14 mouse cellular contexts compared by ENCODE assay signal in genomic region chr5:31627117-31627516, GRCm38 (mm10). TPM values are rescaled to one million over a fixed set of nuclear protein-coding genes. Genes with fewer than 3 reads are reported as not detected.
DNase-seq lines count a peak whose midpoint lies in the region; ATAC-seq and TF ChIP-seq lines count a peak whose summit lies in the region.
"Had no signal": no experiment of that assay in that cellular context is flagged by ENCODE, and none has a peak within 500 bp of the region (broad histone marks: within the 10 kb centered on the region; RNA-seq: fewer than 3 reads in every experiment).

No protein-coding gene starts in this region.

- TF ChIP-seq CTCF in stomach, postnatal 0 days (IDR thresholded peaks at IDR 0.05; ENCODE audit: low read depth), result no peak

- no peak overlapping the region for H3K27ac ChIP-seq in stomach, embryonic 16.5 days (ENCODE audit: low read length)
- H3K27ac ChIP-seq in stomach, postnatal 0 days (replicated peaks), result no peak overlapping the region
- peak overlapping the region; percentile 78 for H3K27ac ChIP-seq in heart, embryonic 15.5 days
- H3K27ac ChIP-seq: forebrain, embryonic 15.5 days; hindbrain, embryonic 12.5 days; midbrain, embryonic 10.5 days had no signal

- no peaks in the 10 kb centered on the region for H3K27me3 ChIP-seq in stomach, embryonic 16.5 days (ENCODE audit: control insufficient read depth, insufficient read depth, low read length)
- H3K27me3 ChIP-seq in stomach, postnatal 0 days (ENCODE audit: control insufficient read depth, insufficient read depth, low read length), result no peaks in the 10 kb centered on the region
- no peaks in the 10 kb centered on the region for H3K27me3 ChIP-seq in heart, embryonic 15.5 days
- H3K27me3 ChIP-seq: forebrain, embryonic 15.5 days; hindbrain, embryonic 12.5 days had no signal

- peak; percentile 94 for DNase-seq in heart, adult 11 months
- no peak for DNase-seq in heart, postnatal 25 days (ENCODE audit: low spot score)
- DNase-seq in stomach, postnatal 0 days (ENCODE audit: low spot score), result no peak
- DNase-seq in thymus, postnatal 10 days (ENCODE audit: low spot score in 2 of 2), result no peak
- no peak for DNase-seq in MN1 (ENCODE audit: low spot score)
- no peak for DNase-seq in spleen, postnatal 4 days (ENCODE audit: low spot score in 2 of 2)
- DNase-seq: cerebellum, adult 11-12 months had no signal

- intact Hi-C loops in heart, postnatal 25 days (cut with DNase I), result no loop called here

- H3K4me1 ChIP-seq in stomach, embryonic 16.5 days (ENCODE audit: control insufficient read depth, insufficient read depth, low read length), result no peaks in the 10 kb centered on the region
- no peaks in the 10 kb centered on the region; the same call in 1 of the 2 replicates for H3K4me1 ChIP-seq in stomach, postnatal 0 days (replicated peaks; ENCODE audit: control insufficient read depth, insufficient read depth)
- H3K4me1 ChIP-seq in heart, embryonic 15.5 days (replicated peaks), result peaks cover 41% of the 10 kb centered on the region
- H3K4me1 ChIP-seq: forebrain, embryonic 15.5 days had no signal

- no peak overlapping the region for H3K9ac ChIP-seq in stomach, embryonic 16.5 days (ENCODE audit: low read length)
- H3K9ac ChIP-seq in stomach, postnatal 0 days (ENCODE audit: low read length), result no peak overlapping the region
- H3K9ac ChIP-seq in heart, embryonic 15.5 days, result no peak overlapping the region
- H3K9ac ChIP-seq: forebrain, embryonic 15.5 days; hindbrain, embryonic 12.5 days had no signal

- no peak overlapping the region for H3K4me2 ChIP-seq in stomach, embryonic 16.5 days (ENCODE audit: low read depth, low read length)
- H3K4me2 ChIP-seq in stomach, postnatal 0 days (replicated peaks; ENCODE audit: low read depth), result no peak overlapping the region
- H3K4me2 ChIP-seq in heart, embryonic 15.5 days, result no peak overlapping the region
- H3K4me2 ChIP-seq: forebrain, embryonic 15.5 days; hindbrain, embryonic 12.5 days; liver, embryonic 11.5 days had no signal

- H3K4me3 ChIP-seq in stomach, embryonic 16.5 days (replicated peaks; ENCODE audit: low read length), result no peak overlapping the region
- H3K4me3 ChIP-seq in stomach, postnatal 0 days (ENCODE audit: low read depth, low read length), result no peak overlapping the region
- no peak overlapping the region for H3K4me3 ChIP-seq in heart, embryonic 15.5 days
- H3K4me3 ChIP-seq: forebrain, embryonic 15.5 days; hindbrain, embryonic 12.5 days; midbrain, embryonic 10.5 days had no signal

- 0 out of 2 replicates have a peak, but pooled peaks have one; percentile 19 for ATAC-seq in stomach, embryonic 16.5 days (ENCODE audit: insufficient read depth, low FRiP score)
- no peak for ATAC-seq in stomach, postnatal 0 days (ENCODE audit: low FRiP score, low TSS enrichment)
- 0 out of 2 replicates have a peak, but pooled peaks have one; percentile 40 for ATAC-seq in heart, embryonic 15.5 days (replicated peaks; ENCODE audit: insufficient number of reproducible peaks, insufficient read depth, low FRiP score, low read depth)
- ATAC-seq: forebrain, embryonic 15.5 days; intestine, embryonic 16.5 days had no signal

- TF ChIP-seq EP300 in stomach, postnatal 0 days (optimal IDR thresholded peaks at IDR 0.05), result no peak

- no peaks in the 10 kb centered on the region for H3K36me3 ChIP-seq in stomach, embryonic 16.5 days (ENCODE audit: control insufficient read depth, insufficient read depth, low read length)
- H3K36me3 ChIP-seq in stomach, postnatal 0 days (ENCODE audit: control insufficient read depth, insufficient read depth, low read length), result peaks cover 3% of the 10 kb centered on the region; the same call in 1 of the 2 replicates
- no peaks in the 10 kb centered on the region; the same call in 1 of the 2 replicates for H3K36me3 ChIP-seq in heart, embryonic 15.5 days

- no peaks in the 10 kb centered on the region for H3K9me3 ChIP-seq in stomach, embryonic 16.5 days (replicated peaks; ENCODE audit: control insufficient read depth, low read length)
- H3K9me3 ChIP-seq in stomach, postnatal 0 days (ENCODE audit: control insufficient read depth, low read length), result no peaks in the 10 kb centered on the region
- H3K9me3 ChIP-seq in heart, embryonic 15.5 days (replicated peaks), result no peaks in the 10 kb centered on the region
- H3K9me3 ChIP-seq: forebrain, embryonic 15.5 days; hindbrain, embryonic 12.5 days; midbrain, embryonic 10.5 days had no signal

- WGBS in stomach, embryonic 16.5 days, result 25% methylated on average over 3 of the region's 3 CpGs
- 28% methylated on average over 3 of the region's 3 CpGs for WGBS in stomach, postnatal 0 days
- 33% methylated on average over 3 of the region's 3 CpGs for WGBS in heart, embryonic 15.5 days

RNA-seq across cellular contexts. Expression of gene Mrpl33, which starts 30.4 kb away (rescaled TPM):
- 100 to 1,000 TPM; 312 to 319 TPM for total RNA-seq in heart, postnatal 25 days (2021)
- polyA plus RNA-seq in stomach, embryonic 16.5 days (2015; fragmentation: Nextera tagmentation; extraction: Ambion mirVana), result 313 and 319 TPM in 2 replicates
- polyA plus RNA-seq in stomach, postnatal 0 days (2015; fragmentation: Nextera tagmentation; extraction: Ambion mirVana), result 359 and 382 TPM in 2 replicates
- polyA plus RNA-seq in heart, embryonic 15.5 days (2015; fragmentation: Nextera tagmentation; extraction: Ambion mirVana), result 344 and 459 TPM in 2 replicates
